Mouse (Mus musculus) ES-E14 (cell line): ENCODE results near the gene Dcun1d5.

Source experiments
- HCFC1 ChIP-seq: IDR thresholded peaks from 2 replicates; pipeline ENCODE4 v1.6.1; 2012; ENCODE audit warnings: low read length, inconsistent platforms, borderline replicate concordance; ENCODE audit not compliant: insufficient read depth
- ZC3H11A ChIP-seq: IDR thresholded peaks from 2 replicates; pipeline ENCODE4 v1.6.1; 2012; ENCODE audit warnings: low read depth, mild to moderate bottlenecking, inconsistent platforms, low read length, borderline replicate concordance
- ZNF384 ChIP-seq: IDR thresholded peaks from 2 replicates; pipeline ENCODE4 v1.6.1; 2012; ENCODE audit warnings: low read depth, low read length, inconsistent platforms

GRCm38 (mm10) chr9:7159718-7160117 is 24.6 kb upstream of the Dcun1d5 start:
- TF ChIP-seq ZC3H11A (no peak), HCFC1 (no peak), ZNF384 (no peak)
